Mouse (Mus musculus) 416B (cell line): ENCODE results near the gene Ppp1r26.
"Not testable (repeated sequence)": the region's sequence is repeated elsewhere in the genome, so short reads cannot be mapped to it uniquely, and the experiment has no call there.

ENCODE experiments used
- DNase-seq: peaks from one replicate; pipeline ENCODE4 v3.0.0; 2011; ENCODE audit warnings: low read depth

Gene Ppp1r26

DNA sequence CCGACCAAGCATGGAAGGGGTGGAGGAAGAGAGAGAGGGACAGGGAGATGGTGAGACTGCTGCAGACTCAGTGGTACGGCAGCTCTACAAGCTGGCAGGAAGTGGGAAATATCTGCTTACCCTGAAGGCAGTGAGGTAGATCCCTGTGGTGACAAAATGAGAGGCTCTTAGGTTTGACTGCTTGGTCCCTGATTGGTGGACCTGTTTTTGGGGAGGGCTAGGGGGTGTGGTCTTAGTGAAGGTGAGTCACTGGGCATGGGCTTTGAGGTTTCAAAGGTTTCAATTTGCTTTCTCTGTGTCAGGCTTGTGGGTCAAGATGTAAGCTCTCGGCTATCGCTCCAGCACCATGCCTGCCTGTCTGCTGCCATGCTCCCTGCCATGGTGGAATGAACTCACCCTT lies 1.5 kb upstream of the Ppp1r26 start:
- DNase-seq: peak; percentile 26

DNA sequence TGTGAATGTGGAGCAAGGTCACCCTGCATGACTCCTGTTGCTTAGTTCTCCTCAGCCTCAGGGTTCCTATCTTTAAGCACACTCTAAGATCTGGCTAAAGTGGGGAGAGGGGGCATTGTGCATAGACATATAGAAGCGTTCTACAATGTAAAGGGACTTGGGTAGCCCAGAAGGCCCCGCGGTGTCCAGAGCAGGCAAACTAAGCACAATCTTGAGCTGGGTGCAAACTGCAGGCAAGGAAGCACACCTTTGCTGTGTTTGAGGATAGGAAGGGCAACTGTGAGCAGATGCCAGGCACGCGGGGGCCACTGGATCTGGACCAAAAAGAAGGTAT lies 452 bp upstream of the Ppp1r26 start:
- DNase-seq: no peak

DNA sequence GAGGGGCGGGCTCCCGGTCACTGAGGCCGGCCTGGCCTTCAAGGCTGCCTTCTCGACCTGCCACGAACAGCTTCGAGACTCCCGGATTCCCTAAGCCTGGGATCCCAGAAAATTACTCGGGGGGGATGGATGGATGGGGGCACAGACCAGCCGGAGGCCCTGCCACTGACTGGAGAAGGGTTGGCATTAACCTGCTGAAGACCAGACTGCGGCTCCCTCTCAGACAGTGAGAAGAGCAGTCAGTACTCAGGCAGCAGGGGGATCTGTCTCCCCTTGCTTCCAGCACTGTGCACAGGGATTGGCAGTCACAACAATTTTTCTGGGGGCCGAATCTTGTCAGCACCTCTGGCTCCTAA lies 693 bp downstream of the Ppp1r26 start:
- no peak for DNase-seq

DNA sequence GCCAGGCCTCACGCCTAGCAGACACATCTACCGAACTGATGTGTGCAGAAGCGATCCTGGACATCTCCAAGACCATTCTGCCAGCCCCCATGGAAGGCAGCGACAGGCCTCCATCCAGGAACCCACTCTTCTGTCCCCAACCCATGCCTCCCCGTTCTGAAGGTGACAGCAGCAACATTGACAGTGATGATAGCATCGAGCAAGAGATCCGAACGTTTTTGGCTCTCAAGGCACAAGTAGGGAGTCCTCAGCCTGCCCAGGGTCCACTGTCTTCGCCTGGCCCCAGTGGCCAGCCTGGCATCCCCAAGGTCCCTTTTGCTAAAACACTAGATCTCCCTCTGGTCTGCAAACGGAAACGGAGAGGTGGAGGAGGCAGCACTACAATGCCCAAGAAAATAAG lies 5.1 kb downstream of the Ppp1r26 start:
- DNase-seq: no peak

DNA sequence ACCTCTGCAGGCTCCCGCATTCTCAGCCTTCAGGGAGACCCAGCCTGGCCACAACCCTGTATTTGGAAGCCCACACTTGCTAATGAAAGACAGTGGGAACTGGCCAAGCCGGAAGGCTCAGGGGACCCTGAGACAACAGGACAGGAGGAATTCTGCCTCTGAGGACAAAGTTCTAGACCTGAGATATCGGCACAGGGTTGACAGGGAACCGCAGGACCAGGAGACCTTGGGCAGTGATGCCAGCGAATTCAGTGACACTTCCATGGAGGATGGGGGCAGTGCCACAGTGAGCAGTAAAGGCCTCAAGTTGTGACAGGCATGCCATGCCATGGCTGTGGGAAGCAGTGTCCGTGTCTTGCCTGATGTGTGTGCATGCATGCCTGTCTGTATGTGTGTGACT lies 6.9 kb downstream of the Ppp1r26 start:
- DNase-seq: no peak

DNA sequence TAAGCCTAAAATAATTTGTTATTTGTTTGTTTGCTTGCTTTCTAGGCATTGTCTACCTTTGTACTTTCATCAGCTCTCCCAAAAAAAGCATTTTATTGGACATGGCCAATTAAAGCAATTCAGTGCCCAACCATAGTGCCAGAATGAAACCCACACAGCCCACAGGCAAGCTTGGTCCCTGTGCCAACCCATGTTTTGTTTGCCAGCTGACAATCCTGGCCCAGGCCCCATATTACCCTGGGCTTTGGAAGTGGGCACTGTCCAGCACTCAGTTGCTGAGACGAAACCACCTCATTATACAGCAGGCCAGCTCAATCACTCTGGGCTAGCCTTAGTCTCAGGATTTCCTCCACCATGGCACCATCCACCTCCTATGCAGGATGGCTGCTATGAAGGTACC lies 10.0 kb downstream of the Ppp1r26 start:
- no peak for DNase-seq

- DNase-seq: peak; percentile 70
These were observed 17.3 kb downstream of the Ppp1r26 start for GRCm38 (mm10) chr2:28463919-28464318.

DNA sequence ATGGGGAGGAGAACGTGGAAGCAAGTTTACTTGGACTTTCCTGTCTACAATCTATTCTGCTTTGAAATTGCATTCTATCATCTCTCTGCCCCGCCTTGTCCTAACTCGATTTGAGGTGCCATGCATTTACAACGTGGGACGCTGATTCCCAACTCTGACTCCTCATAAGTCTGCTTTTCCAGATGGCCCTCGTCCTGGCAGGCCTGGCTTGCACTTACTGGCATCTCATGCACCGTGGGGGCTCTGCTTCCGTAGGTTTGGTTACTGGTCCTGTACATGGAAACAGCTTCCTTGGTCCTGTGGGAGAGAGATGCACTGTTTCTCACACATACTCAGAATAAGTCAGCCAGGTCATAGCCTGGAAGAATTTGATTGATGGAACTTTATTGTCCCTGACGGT lies 18.3 kb downstream of the Ppp1r26 start:
- no peak for DNase-seq

DNA sequence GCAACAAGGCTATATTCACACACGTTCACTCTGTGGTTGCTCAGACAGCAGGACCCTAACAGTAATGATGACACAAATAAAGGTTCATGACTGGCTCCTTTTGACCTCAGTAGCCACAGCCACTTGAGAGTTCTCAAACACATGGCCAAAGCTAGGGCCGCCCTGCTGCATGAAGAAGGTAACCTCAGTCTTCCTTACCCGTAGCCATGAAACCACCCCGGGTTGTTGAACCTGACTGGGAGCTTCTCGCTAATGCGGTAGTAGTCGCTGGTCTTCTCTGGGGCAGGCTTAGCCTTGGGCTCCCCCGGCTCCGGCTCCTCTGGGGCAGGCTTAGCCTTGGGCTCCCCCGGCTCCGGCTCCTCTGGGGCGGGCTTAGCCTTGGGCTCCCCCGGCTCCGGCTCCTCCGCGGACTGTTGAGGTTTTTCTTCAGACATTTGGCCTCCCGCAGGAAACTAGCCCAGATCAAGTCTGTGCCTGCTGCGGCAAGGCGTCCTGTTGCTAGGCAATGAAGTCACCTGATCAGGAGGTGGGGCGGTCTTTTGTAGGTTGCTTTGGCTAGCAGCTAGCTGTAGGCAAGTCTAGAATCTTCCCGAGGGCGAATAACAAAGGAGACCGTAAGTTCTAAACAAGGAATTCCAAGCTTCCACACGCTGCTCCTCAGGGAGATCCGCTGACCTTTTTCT lies 19.4 kb downstream of the Ppp1r26 start, which contains the start of gene 1700007K13Rik:
Gene 1700007K13Rik (minus strand): TSS at position 497 of the 683 bp plus-strand sequence.
- peak; percentile 88 for DNase-seq

DNA sequence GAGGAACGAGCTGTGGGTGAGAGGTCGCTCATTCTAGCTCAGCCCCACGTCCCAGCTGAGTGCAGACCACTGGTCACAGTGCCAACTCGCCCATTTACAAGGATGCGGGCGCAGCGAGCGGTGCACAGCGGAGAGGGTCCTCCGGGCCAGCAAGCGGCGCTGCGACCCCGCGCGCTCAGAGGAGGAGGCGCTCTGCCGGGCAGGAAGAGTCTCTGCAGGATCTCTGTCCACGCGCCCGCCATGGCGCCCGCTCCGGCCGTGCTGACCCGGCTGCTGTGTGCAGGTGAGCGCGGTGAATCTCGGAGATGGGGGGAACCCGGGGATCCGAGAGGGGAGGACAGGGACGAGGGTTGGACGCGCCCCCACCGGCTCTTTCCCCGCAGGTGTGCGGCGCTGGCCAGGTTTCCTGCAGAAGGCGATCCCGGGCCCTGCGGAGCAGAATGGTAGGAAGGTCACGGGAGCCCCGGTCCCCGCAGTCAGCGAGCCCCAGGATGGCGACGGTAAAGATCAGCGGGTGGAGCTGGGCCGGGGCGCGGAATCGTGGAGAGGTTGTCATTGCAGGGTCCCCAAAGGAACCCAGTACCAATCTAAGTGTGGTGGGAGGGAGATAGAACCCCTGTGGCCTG lies 21.4 kb downstream of the Ppp1r26 start, which contains the start of gene Mrps2:
Gene Mrps2 (plus strand): TSS at position 207 of the 626 bp plus-strand sequence.
- peak; percentile 92 for DNase-seq

DNA sequence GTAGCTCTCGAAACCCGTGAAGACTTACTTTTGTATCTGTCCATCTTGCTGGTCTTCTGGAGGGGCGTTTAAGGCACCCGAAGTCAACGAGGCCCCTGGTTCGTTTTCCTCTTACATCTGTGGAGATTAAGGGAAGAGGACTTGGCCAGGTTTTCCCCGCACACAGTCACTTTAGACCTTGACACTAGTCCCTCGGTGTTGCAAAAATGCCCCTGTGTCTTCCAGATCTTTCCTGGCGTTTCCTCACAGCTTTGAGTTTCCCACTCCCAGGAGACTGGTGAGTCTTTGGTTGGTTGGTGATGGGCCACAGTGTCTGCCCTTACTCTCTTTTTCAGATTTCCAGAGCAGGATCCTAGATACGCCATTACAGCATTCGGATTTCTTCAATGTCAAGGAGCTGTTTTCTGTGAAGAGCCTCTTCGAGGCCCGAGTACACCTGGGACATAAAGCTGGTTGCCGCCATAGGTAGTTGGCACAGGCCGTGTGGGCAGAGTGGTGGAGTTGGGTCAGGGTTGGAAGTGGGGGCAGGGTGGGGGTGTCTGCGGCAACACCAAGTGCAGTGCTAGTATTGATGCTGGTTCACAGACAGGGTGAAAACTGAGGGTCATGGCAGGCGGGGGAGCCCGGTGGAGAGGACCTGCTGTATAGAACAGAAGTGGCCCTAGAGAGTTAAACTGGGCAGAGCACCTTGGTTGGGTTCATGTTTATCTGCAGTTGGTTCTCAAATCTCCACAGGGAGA lies 22.1 kb downstream of the Ppp1r26 start:
- no peak for DNase-seq

GRCm38 (mm10) chr2:28469461-28469860 lies 22.9 kb downstream of the Ppp1r26 start:
- no peak for DNase-seq

DNA sequence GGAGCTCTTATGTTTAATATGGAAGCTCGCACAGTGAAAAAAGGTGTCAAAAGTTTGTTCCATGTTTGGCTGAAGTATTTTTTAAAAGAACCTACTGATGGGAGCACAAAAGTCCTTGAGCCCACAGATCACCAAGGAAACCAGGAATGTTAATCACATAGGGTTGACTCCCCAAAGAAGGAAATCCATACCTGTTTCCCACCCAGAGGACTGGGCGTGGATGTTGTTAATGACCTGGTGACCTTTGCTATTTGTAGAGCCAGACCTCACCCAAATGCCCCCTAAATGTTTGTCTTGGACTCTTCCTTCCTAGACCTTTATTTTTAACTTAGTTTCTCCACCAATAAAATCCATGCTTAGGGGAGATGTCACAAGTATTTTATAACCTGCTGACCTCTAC lies 24.0 kb downstream of the Ppp1r26 start:
- no peak for DNase-seq

DNA sequence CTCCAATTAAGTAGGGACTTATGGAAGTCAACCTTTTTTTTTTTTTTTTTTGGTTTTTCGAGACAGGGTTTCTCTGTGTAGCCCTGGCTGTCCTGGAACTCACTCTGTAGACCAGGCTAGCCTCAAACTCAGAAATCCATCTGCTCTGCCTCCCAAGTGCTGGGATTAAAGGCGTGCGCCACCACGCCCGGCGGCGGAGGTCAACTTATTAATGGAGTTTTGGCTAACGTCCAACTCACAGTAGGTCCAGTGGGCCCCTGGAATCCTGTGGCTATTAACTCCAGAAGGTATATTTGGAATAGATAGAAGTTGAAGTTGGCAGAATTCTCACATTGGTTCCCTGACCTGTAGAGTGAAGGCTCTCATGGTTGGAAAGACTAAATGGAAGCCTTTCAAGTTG lies 25.4 kb downstream of the Ppp1r26 start:
- not testable (repeated sequence) for DNase-seq

GRCm38 (mm10) chr2:28477993-28478392 lies 31.4 kb downstream of the Ppp1r26 start:
- not testable (repeated sequence) for DNase-seq

- no peak for DNase-seq
These were observed 32.9 kb downstream of the Ppp1r26 start for GRCm38 (mm10) chr2:28479208-28480204.

- no peak for DNase-seq
These were observed 37.3 kb downstream of the Ppp1r26 start for GRCm38 (mm10) chr2:28483861-28484260.

- no peak for DNase-seq
These were observed 47.9 kb downstream of the Ppp1r26 start for GRCm38 (mm10) chr2:28494521-28494920.

DNA sequence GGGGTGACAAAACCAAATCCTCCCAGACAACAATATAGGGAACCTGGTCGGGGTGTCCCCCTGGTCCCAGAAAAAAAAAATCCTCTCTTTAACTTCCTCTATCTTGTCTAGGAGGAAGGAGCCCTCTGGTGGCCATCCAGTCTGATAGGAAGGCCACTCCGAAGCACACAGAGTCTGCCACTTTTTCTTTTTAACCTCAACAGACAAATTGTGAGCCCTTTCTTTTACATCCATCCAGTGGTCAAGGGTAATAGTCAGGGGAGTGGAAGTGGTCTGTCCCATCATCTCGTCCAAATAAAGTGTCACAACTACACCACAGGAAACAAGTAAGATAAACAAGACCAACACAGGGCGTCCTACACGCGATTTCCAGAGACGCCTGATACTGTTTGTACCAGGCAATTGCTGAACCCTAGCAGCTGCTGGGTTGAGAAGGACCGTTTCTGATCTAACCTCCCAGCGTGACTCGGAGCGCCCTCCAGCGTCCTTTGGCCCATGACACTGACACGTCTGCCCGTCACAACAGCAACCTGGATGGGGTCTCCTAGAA lies 48.7 kb downstream of the Ppp1r26 start:
- peak; percentile 82 for DNase-seq

DNA sequence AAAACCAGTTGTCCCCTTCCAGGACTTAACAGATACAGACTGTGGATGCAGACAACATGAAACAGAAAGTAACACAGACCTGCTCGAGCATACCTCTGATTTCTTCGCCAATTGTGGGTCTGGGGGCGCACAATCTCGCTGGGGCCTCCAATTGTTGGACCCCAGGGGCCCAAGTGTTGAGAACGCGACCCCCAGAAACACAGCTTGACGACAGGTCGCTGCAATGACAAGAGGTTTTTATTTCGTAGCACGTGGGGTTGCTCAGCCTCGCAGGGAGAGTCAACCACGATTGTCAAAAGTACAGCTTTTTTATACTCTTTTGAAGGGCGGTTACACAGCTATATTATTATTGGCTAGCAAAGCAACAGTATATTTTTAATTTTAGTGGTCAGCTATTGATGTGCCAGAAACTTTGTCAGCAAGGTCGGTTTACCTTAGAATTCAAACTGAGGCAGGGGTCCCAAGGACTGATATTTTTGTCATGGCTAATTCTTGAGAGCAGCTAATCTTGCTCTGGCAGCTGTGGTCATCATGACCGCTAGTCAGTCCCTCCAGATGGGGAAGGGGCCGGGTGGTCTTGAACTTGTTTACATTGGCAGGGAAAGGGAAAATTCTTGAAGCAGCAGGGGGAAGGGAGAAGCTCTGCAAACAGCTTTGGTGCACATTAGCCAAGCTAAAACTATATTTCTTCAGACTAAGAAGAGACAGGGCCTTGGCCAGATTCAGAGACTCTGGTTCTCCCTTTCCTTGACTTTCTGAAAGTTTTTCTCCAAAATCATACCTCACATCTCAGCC lies 49.4 kb downstream of the Ppp1r26 start:
- no peak for DNase-seq

DNA sequence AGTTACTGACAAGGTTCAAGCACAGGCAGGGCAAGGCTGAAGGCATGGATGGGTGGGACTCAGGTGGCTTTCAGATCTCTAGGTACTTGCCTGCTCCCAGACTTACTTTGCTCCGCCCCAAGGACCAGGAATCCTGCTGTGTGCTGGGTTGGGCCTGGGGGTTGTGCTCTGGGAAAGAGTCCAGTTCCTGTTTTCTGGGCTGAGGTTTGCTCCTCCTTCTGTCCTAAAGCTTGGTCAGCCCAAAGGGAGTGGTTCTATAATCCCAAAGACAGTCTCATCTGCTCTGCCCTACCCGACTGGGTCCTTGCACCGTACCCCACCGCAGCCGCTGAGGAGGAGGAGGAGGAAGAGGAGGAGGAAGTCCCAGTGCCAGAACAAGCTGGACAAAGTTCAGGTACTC lies 50.1 kb downstream of the Ppp1r26 start, which contains the start of gene Gbgt1:
Gene Gbgt1 (plus strand): TSS at position 221 of the 400 bp plus-strand sequence.
- no peak for DNase-seq
